Mouse (Mus musculus) central nervous system, embryonic 14 days (tissue): Measurements from ENCODE around the gene Epyc. TPM values are rescaled to one million over a fixed set of nuclear protein-coding genes. Genes with fewer than 3 reads are reported as not detected.

ENCODE experiments used
- polyA plus RNA-seq: library from polyadenylated mRNA; depleted of rRNA; stranded (reverse); fragments of >200 nt; gene quantifications from 2 replicates; pipeline ENCODE4 v1.2.3, GENCODE M21; 2012; rRNA removed

Gene Epyc
- polyA plus RNA-seq: 1.7 and 17.0 TPM in 2 replicates

GRCm38 (mm10) chr10:97643768-97644167, at the start of gene Epyc:
Gene Epyc (plus strand): TSS chr10:97644068.

DNA sequence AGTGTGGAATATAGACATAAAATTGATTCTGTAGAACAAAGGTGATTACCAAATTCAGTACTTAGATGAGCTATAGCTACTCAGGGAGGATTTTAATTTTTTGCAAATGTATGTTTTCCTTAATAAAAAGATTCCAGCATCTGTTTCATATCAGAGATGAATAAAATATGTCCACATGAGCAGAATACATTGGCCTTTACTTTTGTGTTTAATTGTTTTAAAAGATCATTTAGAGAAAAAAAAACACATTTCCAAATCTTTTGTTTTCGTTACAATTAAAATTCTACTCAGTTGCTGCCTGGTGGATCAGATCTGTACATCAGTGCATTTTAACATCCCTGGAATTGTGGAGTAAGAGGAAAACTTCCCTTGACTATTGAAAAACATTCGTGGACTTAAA, 37.3 kb upstream of the Epyc start, which contains the start of gene Kera:
Gene Kera (plus strand): TSS at position 301 of the 400 bp plus-strand sequence.

DNA sequence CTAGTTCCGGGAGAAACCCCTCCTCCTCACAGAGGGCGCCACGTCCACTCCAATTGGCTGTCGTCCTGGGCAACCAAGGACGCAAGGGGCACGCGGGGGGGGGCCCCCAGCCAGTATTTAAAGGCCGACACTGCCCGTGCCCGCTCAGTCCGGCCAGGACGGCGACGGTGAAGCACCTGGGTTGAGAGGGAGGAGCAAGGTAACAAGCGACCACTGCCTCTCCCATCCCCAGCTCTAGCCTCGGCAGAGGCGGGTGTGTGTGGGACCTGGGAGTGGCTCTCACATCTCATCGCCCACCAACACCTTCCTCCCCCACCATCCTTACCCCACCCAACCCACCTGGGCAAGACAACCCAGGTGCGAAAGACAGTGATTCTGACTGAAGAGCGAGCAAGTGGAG, 49.0 kb downstream of the Epyc start, which contains the start of gene Ccer1:
Gene Ccer1 (plus strand): TSS at position 147 of the 400 bp plus-strand sequence.

GRCm38 (mm10) chr10:97726655-97727054, 82.8 kb downstream of the Epyc start, which contains the start of gene C030005K15Rik:
Gene C030005K15Rik (minus strand): TSS chr10:97726755.

Other genes with a start within 250 kb of the Epyc start
- gene Dcn, start 164.5 kb upstream of the Epyc start, polyA plus RNA-seq: 85.3 and 155 TPM in 2 replicates
- 48.1 and 104 TPM in 2 replicates for gene Lum, start 78.9 kb upstream of the Epyc start, polyA plus RNA-seq
- gene Kera, start 37.2 kb upstream of the Epyc start, polyA plus RNA-seq: 0.81 and 3.7 TPM in 2 replicates
- not detected in 2 replicates for gene Ccer1, start 49.0 kb downstream of the Epyc start, polyA plus RNA-seq
- not detected in 2 replicates for gene C030005K15Rik, start 82.7 kb downstream of the Epyc start, polyA plus RNA-seq